Mouse (Mus musculus): ENCODE results near the gene Rnf13.

Gene Rnf13

GRCm38 (mm10) chr3:57845786-57846661 lies 110.2 kb downstream of the Rnf13 start:
- DNase-seq, result no peak

- no peak for DNase-seq
Measured at GRCm38 (mm10) chr3:57846662-57846911, 110.7 kb downstream of the Rnf13 start.

- DNase-seq, result peak; percentile 74
Measured at GRCm38 (mm10) chr3:57846912-57847759, 111.3 kb downstream of the Rnf13 start.

- peak; percentile 88 for DNase-seq
Measured at GRCm38 (mm10) chr3:57847760-57848185, 111.9 kb downstream of the Rnf13 start, which contains the start of gene Pfn2. Gene Pfn2, minus strand, starts transcription at chr3:57848079.

- no peak for DNase-seq
Measured at GRCm38 (mm10) chr3:57882945-57883344, 147.1 kb downstream of the Rnf13 start.
